Mouse (Mus musculus): ENCODE measurements around the gene Pkm. TPM values are rescaled to one million over a fixed set of nuclear protein-coding genes. Genes with fewer than 3 reads are reported as not detected.
A peak's percentile ranks its signal among the peaks of the same experiment; 100 is the strongest.

Pkm gene
- total and polyA plus RNA-seq, 2 experiments from 2014 or later: 1,312 to 1,588 TPM

DNA sequence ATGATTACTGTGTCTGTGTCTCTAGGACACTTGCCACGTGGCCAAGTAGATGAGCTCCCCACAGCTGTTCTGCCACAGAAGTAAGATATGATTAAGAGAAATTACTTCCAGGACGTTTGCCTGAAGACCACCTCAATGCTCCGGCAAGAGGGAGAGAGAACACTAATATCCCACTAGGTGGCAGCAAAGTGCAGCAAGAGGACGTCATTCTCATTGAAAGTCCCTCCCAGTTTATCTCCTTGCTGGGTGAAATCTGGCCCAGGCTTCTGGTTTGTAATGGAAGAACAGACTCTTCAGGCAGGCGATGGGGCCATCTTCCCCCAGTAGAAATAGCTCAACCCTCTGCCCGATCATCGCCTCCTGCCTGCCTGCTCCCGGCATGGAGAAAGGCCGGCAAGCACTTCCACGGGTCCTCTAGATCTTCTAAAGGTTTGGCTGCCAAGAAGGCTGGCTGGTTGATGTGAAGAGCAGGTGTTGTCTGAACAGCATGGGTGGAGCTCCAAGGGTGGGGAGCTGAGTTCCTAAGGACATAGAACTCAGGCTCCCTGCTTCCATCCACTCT, 67.0 kb downstream of the Pkm start:
- peak overlapping the region; percentile 26 for H3K4me3 ChIP-seq (ENCODE audit: low read depth, low read length)
- H3K27ac ChIP-seq (ENCODE audit: low read depth): no peak overlapping the region; the same call in 1 of the 2 replicates
- no peak for TF ChIP-seq EP300 (IDR thresholded peaks at IDR 0.05; ENCODE audit: low read depth)
- TF ChIP-seq CTCF (IDR thresholded peaks at IDR 0.05; ENCODE audit: low read depth): peak; percentile 93
- H3K9ac ChIP-seq (replicated peaks; ENCODE audit: low read depth, low read length): no peak overlapping the region
- H3K36me3 ChIP-seq (replicated peaks; ENCODE audit: control insufficient read depth, insufficient read depth, low read length): no peaks in the 10 kb centered on the region
- ATAC-seq (ENCODE audit: insufficient read depth, low read depth) (peak; percentile 70; the same call in 1 of the 2 replicates), DNase-seq (ENCODE audit: low spot score) (peak; percentile 94)
- 9% methylated on average over 10 of the region's 10 CpGs for WGBS
- H3K4me1 ChIP-seq (ENCODE audit: control insufficient read depth, insufficient read depth): peaks cover 11% of the 10 kb centered on the region
- peaks cover 4% of the 10 kb centered on the region; the same call in 1 of the 2 replicates for H3K9me3 ChIP-seq (replicated peaks; ENCODE audit: control insufficient read depth, low read length)
- no peaks in the 10 kb centered on the region for H3K27me3 ChIP-seq (ENCODE audit: control insufficient read depth, insufficient read depth, low read length)
- peak overlapping the region; percentile 55 for H3K4me2 ChIP-seq (ENCODE audit: low read depth, low read length)

DNA sequence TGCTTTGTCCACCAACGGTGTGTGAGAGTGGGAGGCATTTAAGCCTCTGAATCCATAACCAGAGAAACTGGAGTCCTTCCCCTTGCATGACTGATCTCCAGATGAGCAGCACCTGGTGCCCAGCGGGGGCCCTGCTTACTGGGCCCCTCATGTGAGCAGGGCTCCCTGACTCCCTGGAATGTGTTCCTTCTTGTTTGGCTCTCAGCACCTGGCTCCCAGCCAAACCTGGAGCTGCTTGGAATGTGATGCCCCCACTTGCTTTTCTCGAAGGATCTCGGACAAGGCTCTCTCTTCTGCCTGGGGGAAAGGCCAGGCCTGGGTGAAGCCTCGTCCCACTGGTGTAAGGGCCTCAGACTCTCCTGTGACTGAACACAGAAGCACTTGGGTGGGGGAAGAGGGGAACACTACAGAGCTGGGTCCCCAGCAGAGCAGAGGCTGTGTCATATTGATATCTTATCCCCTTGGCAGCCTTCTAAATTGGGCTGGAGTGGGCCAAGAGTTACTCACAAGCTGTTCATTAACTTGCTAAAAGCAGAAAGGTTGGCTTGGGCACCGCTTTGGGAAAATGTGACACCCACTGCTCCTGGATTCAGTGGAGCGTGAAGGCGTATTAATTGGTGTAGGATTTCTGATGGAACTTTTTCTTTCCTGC, 67.7 kb downstream of the Pkm start:
- WGBS: 35% methylated on average over 8 of the region's 8 CpGs
- Histone ChIP-seq H3K9ac (replicated peaks; ENCODE audit: low read depth, low read length) (no peak overlapping the region), H3K36me3 (replicated peaks; ENCODE audit: control insufficient read depth, insufficient read depth, low read length) (no peaks in the 10 kb centered on the region), H3K27ac (ENCODE audit: low read depth) (peak overlapping the region; percentile 39; the same call in 1 of the 2 replicates), H3K27me3 (ENCODE audit: control insufficient read depth, insufficient read depth, low read length) (no peaks in the 10 kb centered on the region), H3K4me3 (ENCODE audit: low read depth, low read length) (no peak overlapping the region), H3K4me2 (ENCODE audit: low read depth, low read length) (no peak overlapping the region), H3K4me1 (ENCODE audit: control insufficient read depth, insufficient read depth) (peaks cover 11% of the 10 kb centered on the region), H3K9me3 (replicated peaks; ENCODE audit: control insufficient read depth, low read length) (peaks cover 4% of the 10 kb centered on the region; the same call in 1 of the 2 replicates)
- no peak for TF ChIP-seq CTCF (IDR thresholded peaks at IDR 0.05; ENCODE audit: low read depth)
- TF ChIP-seq EP300 (IDR thresholded peaks at IDR 0.05; ENCODE audit: low read depth): no peak
- no peak for DNase-seq (ENCODE audit: low spot score)
- peak; percentile 33; the same call in 1 of the 2 replicates for ATAC-seq (ENCODE audit: insufficient read depth, low read depth)

DNA sequence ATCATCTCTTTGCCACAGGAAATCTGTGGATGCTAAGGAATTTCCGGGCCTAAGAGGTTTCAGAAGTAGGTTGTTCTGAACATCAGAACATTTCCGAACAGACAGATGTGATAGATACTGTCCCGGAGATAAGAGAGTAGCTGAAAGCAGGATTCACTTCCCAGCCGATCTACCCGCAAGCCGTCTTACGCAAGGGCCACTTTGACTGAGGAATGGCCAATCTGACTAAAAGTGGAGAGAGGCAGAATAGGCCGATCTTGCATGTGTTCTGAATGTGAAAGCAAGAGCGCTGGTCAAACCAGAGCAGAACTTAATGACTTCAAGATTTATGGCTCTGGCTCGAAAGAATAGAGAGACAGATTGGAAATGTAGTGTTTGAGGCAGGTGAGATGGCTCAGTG, 69.3 kb downstream of the Pkm start:
- no peak overlapping the region for H3K4me3 ChIP-seq (ENCODE audit: low read depth, low read length)
- 73% methylated on average over 10 of the region's 10 CpGs for WGBS
- TF ChIP-seq EP300 (IDR thresholded peaks at IDR 0.05; ENCODE audit: low read depth) (no peak), CTCF (IDR thresholded peaks at IDR 0.05; ENCODE audit: low read depth) (no peak)

DNA sequence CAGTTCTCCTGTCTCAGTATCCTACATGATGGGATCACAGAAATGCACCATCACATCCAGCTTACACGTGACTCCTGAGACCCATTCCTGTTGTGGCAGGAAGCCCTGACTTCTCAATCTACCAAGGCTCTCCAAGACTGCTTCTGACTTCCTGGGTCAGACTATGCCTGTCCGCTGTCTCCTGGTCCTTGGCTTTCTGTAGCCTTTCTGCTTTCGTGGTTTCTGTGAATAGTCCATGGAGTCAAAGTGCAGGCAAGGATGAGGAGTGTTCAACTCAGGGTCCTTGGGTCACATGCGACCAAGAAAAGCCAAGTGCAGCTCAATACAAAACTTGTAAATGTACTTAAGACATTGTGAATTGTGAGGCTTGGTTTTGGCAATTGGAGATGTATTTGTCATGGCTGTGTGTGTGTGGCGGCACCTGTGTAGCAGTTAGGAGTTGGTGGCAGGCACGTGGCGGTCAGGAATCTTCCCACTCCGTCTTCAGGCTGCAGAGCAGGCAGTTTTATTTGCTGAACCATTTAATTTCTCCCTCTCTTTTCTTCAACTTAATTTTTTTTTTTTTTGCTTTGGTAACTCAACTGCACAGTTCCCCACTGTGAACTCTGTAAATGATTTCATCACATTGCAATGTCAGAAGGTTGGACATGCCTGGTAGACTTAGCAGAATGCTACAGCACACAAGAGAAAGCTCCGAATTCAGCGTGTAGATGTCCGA, 71.6 kb downstream of the Pkm start:
- no peak for DNase-seq (ENCODE audit: low spot score)
- Histone ChIP-seq H3K9ac (replicated peaks; ENCODE audit: low read depth, low read length) (no peak overlapping the region), H3K4me3 (ENCODE audit: low read depth, low read length) (no peak overlapping the region), H3K9me3 (replicated peaks; ENCODE audit: control insufficient read depth, low read length) (no peaks in the 10 kb centered on the region), H3K4me1 (ENCODE audit: control insufficient read depth, insufficient read depth) (peaks cover 11% of the 10 kb centered on the region), H3K4me2 (ENCODE audit: low read depth, low read length) (no peak overlapping the region), H3K36me3 (replicated peaks; ENCODE audit: control insufficient read depth, insufficient read depth, low read length) (no peaks in the 10 kb centered on the region), H3K27ac (ENCODE audit: low read depth) (no peak overlapping the region), H3K27me3 (ENCODE audit: control insufficient read depth, insufficient read depth, low read length) (no peaks in the 10 kb centered on the region)
- 70% methylated on average over 11 of the region's 11 CpGs for WGBS
- TF ChIP-seq EP300 (IDR thresholded peaks at IDR 0.05; ENCODE audit: low read depth): no peak
- TF ChIP-seq CTCF (IDR thresholded peaks at IDR 0.05; ENCODE audit: low read depth): no peak
- no peak for ATAC-seq (ENCODE audit: insufficient read depth, low read depth)

More for the DNA sequence above, 69.3 kb downstream of the Pkm start:
- Histone ChIP-seq H3K4me2 (ENCODE audit: low read depth, low read length) (no peak overlapping the region), H3K27ac (ENCODE audit: low read depth) (no peak overlapping the region), H3K36me3 (replicated peaks; ENCODE audit: control insufficient read depth, insufficient read depth, low read length) (no peaks in the 10 kb centered on the region), H3K4me1 (ENCODE audit: control insufficient read depth, insufficient read depth) (peaks cover 11% of the 10 kb centered on the region), H3K27me3 (ENCODE audit: control insufficient read depth, insufficient read depth, low read length) (no peaks in the 10 kb centered on the region), H3K9ac (replicated peaks; ENCODE audit: low read depth, low read length) (no peak overlapping the region), H3K9me3 (replicated peaks; ENCODE audit: control insufficient read depth, low read length) (no peaks in the 10 kb centered on the region)
- ATAC-seq (ENCODE audit: insufficient read depth, low read depth): no peak
- DNase-seq (ENCODE audit: low spot score): no peak

Other genes with a start within 250 kb of the Pkm start
- gene Arih1, start 169.8 kb upstream of the Pkm start, total RNA-seq (2014; rRNA removed; ENCODE audit: low replicate concordance): 31.9 and 70.4 TPM in 2 replicates
- 7.8 and 7.9 TPM in 2 replicates for gene Arih1, start 169.8 kb upstream of the Pkm start, polyA plus RNA-seq (2015; fragmentation: Nextera tagmentation; extraction: Ambion mirVana)
- 74.4 and 90.9 TPM in 2 replicates for gene Hexa, start 116.8 kb upstream of the Pkm start, total RNA-seq (2014; rRNA removed; ENCODE audit: low replicate concordance)
- gene Hexa, start 116.8 kb upstream of the Pkm start, polyA plus RNA-seq (2015; fragmentation: Nextera tagmentation; extraction: Ambion mirVana): 42.2 and 48.9 TPM in 2 replicates
- gene Tmem202, start 116.5 kb upstream of the Pkm start, total RNA-seq (2014; rRNA removed; ENCODE audit: low replicate concordance): not detected in 2 replicates
- 0.47 and 0.63 TPM in 2 replicates for gene Tmem202, start 116.5 kb upstream of the Pkm start, polyA plus RNA-seq (2015; fragmentation: Nextera tagmentation; extraction: Ambion mirVana)
- gene Celf6, start 78.5 kb upstream of the Pkm start, total RNA-seq (2014; rRNA removed; ENCODE audit: low replicate concordance): not detected in 2 replicates
- 0.04 TPM in 1 of 2 replicates, not detected in the other for gene Celf6, start 78.5 kb upstream of the Pkm start, polyA plus RNA-seq (2015; fragmentation: Nextera tagmentation; extraction: Ambion mirVana)
- 22.5 and 32.7 TPM in 2 replicates for gene Parp6, start 39.1 kb upstream of the Pkm start, total RNA-seq (2014; rRNA removed; ENCODE audit: low replicate concordance)
- gene Parp6, start 39.1 kb upstream of the Pkm start, polyA plus RNA-seq (2015; fragmentation: Nextera tagmentation; extraction: Ambion mirVana): 13.7 and 14.4 TPM in 2 replicates
- not detected in 2 replicates for gene Gramd2, start 23.8 kb downstream of the Pkm start, total RNA-seq (2014; rRNA removed; ENCODE audit: low replicate concordance)
- 0.15 and 0.16 TPM in 2 replicates for gene Gramd2, start 23.8 kb downstream of the Pkm start, polyA plus RNA-seq (2015; fragmentation: Nextera tagmentation; extraction: Ambion mirVana)
- 5.2 and 26.7 TPM in 2 replicates for gene Senp8, start 94.3 kb downstream of the Pkm start, total RNA-seq (2014; rRNA removed; ENCODE audit: low replicate concordance)
- 8.7 and 9.6 TPM in 2 replicates for gene Senp8, start 94.3 kb downstream of the Pkm start, polyA plus RNA-seq (2015; fragmentation: Nextera tagmentation; extraction: Ambion mirVana)
- gene Myo9a, start 94.5 kb downstream of the Pkm start, total RNA-seq (2014; rRNA removed; ENCODE audit: low replicate concordance): 12.2 and 13.0 TPM in 2 replicates
- gene Myo9a, start 94.5 kb downstream of the Pkm start, polyA plus RNA-seq (2015; fragmentation: Nextera tagmentation; extraction: Ambion mirVana): 4.3 and 4.5 TPM in 2 replicates